Mouse (Mus musculus) heart, postnatal 0 days (tissue): ENCODE results near the gene Ubap1l. TPM values are rescaled to one million over a fixed set of nuclear protein-coding genes. Genes with fewer than 3 reads are reported as not detected.

ENCODE experiments used
- ATAC-seq: fragments of 200-750 bp; cut with Nextera tagmentation; 2 replicates; pipeline ENCODE4 v1.8.0; 2017; ENCODE audit warnings: low read depth, moderate number of reproducible peaks, moderate library complexity; ENCODE audit not compliant: insufficient read depth
- DNase-seq: peaks from one replicate; pipeline ENCODE4 v3.0.0-alpha.2; 2016; ENCODE audit warnings: low spot score
- H3K27ac ChIP-seq: fragments of 300-500 bp; sonication (generic); 2 replicates; pipeline ENCODE4 v1.5.1; 2014; ENCODE audit warnings: low read depth, mild to moderate bottlenecking
- H3K27me3 ChIP-seq: fragments of 300-500 bp; sonication (generic); 2 replicates; pipeline ENCODE4 v1.6.1; 2014; ENCODE audit warnings: low read length, mixed read lengths; ENCODE audit not compliant: control insufficient read depth, insufficient read depth
- H3K36me3 ChIP-seq: fragments of 300-500 bp; sonication (generic); replicated peaks from 2 replicates; pipeline ENCODE4 v1.6.1; 2014; ENCODE audit warnings: low read length, mixed read lengths; ENCODE audit not compliant: control insufficient read depth, insufficient read depth
- H3K4me1 ChIP-seq: fragments of 300-500 bp; sonication (generic); 2 replicates; pipeline ENCODE4 v1.6.1; 2014; ENCODE audit warnings: antibody characterized with exemption; ENCODE audit not compliant: control insufficient read depth, insufficient read depth
- H3K4me2 ChIP-seq: fragments of 300-500 bp; sonication (generic); 2 replicates; pipeline ENCODE4 v1.6.1; 2014; ENCODE audit warnings: low read depth, mild to moderate bottlenecking, low read length, moderate library complexity
- H3K4me3 ChIP-seq: fragments of 300-500 bp; sonication (generic); 2 replicates; pipeline ENCODE4 v1.5.1; 2014; ENCODE audit warnings: low read depth, low read length
- H3K9ac ChIP-seq: fragments of 300-500 bp; sonication (generic); replicated peaks from 2 replicates; pipeline ENCODE4 v1.6.1; 2014; ENCODE audit warnings: low read depth, low read length, mixed read lengths
- H3K9me3 ChIP-seq: fragments of 300-500 bp; sonication (generic); replicated peaks from 2 replicates; pipeline ENCODE4 v1.6.1; 2016; ENCODE audit warnings: low read length; ENCODE audit not compliant: control insufficient read depth
- CTCF ChIP-seq: IDR thresholded peaks from 2 replicates; pipeline ENCODE4 v1.5.1; 2016; ENCODE audit warnings: antibody characterized with exemption, control low read depth, low read depth
- EP300 ChIP-seq: IDR thresholded peaks from 2 replicates; pipeline ENCODE4 v1.6.1; 2016; ENCODE audit warnings: antibody characterized with exemption, low read depth
- WGBS: fragments of 180-500 bp; shearing (Covaris S2); extraction: QIAGEN DNeasy Blood & Tissue Kit; methylation state at CpG from one replicate; pipeline ENCODE4 v1.1.7; 2014; 5-methylcytosine and 5-hydroxymethylcytosine counted together
- polyA plus RNA-seq: library from polyadenylated mRNA; unstranded; fragments of >200 nt; fragmentation: Nextera tagmentation; extraction: Ambion mirVana; gene quantifications from 2 replicates; pipeline ENCODE4 v1.2.1, GENCODE M21; 2015
- total RNA-seq: library from RNA; depleted of rRNA; stranded (reverse); fragments of >200 nt; gene quantifications from 2 replicates; pipeline ENCODE4 v1.2.3, GENCODE M21; 2014; ENCODE audit warnings: low replicate concordance

The Ubap1l gene
- total and polyA plus RNA-seq, 2 experiments from 2014 or later, result 0.11 TPM; not detected in 1

GRCm38 (mm10) chr9:65384276-65384675 is 23.4 kb downstream of the Ubap1l start:
- Histone ChIP-seq H3K27ac (no peak overlapping the region), H3K4me1 (peaks cover 15% of the 10 kb centered on the region), H3K9me3 (no peaks in the 10 kb centered on the region), H3K9ac (no peak overlapping the region), H3K4me3 (no peak overlapping the region), H3K36me3 (no peaks in the 10 kb centered on the region), H3K27me3 (no peaks in the 10 kb centered on the region), H3K4me2 (no peak overlapping the region)
- ATAC-seq, result no peak
- WGBS, result 34% methylated on average over 3 of the region's 3 CpGs
- no peak for TF ChIP-seq EP300
- no peak for TF ChIP-seq CTCF
- no peak for DNase-seq

- Histone ChIP-seq H3K4me2 (no peak overlapping the region), H3K4me1 (peaks cover 13% of the 10 kb centered on the region; the same call in 1 of the 2 replicates), H3K27ac (no peak overlapping the region; the same call in 1 of the 2 replicates), H3K9ac (no peak overlapping the region), H3K4me3 (no peak overlapping the region), H3K27me3 (peaks cover 16% of the 10 kb centered on the region), H3K36me3 (no peaks in the 10 kb centered on the region), H3K9me3 (no peaks in the 10 kb centered on the region)
- no peak for TF ChIP-seq EP300
- no peak for TF ChIP-seq CTCF
- no peak for DNase-seq
- no peak for ATAC-seq
- 45% methylated on average over 8 of the region's 8 CpGs for WGBS
These were observed 25.7 kb downstream of the Ubap1l start for GRCm38 (mm10) chr9:65386373-65387140.

- no peak for TF ChIP-seq CTCF
- TF ChIP-seq EP300, result no peak
- 16% methylated on average over 93 of the region's 96 CpGs for WGBS
- peak overlapping the region; percentile 75 for H3K4me2 ChIP-seq
- H3K27ac ChIP-seq, result no peak overlapping the region
- peak overlapping the region; percentile 48 for H3K4me3 ChIP-seq
- ATAC-seq (peak; percentile 64), DNase-seq (no peak)
- H3K9ac ChIP-seq, result peak overlapping the region; percentile 42
- no peaks in the 10 kb centered on the region for H3K36me3 ChIP-seq
- peaks cover 7% of the 10 kb centered on the region; the same call in 1 of the 2 replicates for H3K4me1 ChIP-seq
- no peaks in the 10 kb centered on the region for H3K9me3 ChIP-seq
- H3K27me3 ChIP-seq, result peaks cover 18% of the 10 kb centered on the region
These were observed 30.1 kb downstream of the Ubap1l start for GRCm38 (mm10) chr9:65390752-65391612.

GRCm38 (mm10) chr9:65391613-65391964 is 30.7 kb downstream of the Ubap1l start, which contains the start of gene Kbtbd13:
Gene Kbtbd13, minus strand, starts transcription at chr9:65391652.
- Histone ChIP-seq H3K36me3 (no peaks in the 10 kb centered on the region), H3K9ac (peak within 1 kb of the TSS; percentile 42), H3K27ac (no peak within 1 kb of the TSS), H3K4me3 (peak within 1 kb of the TSS; percentile 48), H3K4me2 (peak within 1 kb of the TSS; percentile 75), H3K9me3 (no peaks in the 10 kb centered on the region), H3K4me1 (peaks cover 7% of the 10 kb centered on the region; the same call in 1 of the 2 replicates), H3K27me3 (peaks cover 18% of the 10 kb centered on the region)
- no peak; the same call in 1 of the 2 replicates for ATAC-seq
- TF ChIP-seq EP300 (no peak), CTCF (no peak)
- DNase-seq, result no peak
- 24% methylated on average over 8 of the region's 8 CpGs for WGBS

GRCm38 (mm10) chr9:65392638-65393364 is 32.0 kb downstream of the Ubap1l start:
- WGBS, result 23% methylated on average over 6 of the region's 6 CpGs
- DNase-seq, result peak; percentile 62
- Histone ChIP-seq H3K9me3 (no peaks in the 10 kb centered on the region), H3K27me3 (peaks cover 18% of the 10 kb centered on the region), H3K4me1 (peaks cover 7% of the 10 kb centered on the region; the same call in 1 of the 2 replicates), H3K36me3 (no peaks in the 10 kb centered on the region), H3K4me3 (no peak overlapping the region), H3K4me2 (no peak overlapping the region), H3K27ac (peak overlapping the region; percentile 5; the same call in 1 of the 2 replicates), H3K9ac (no peak overlapping the region)
- TF ChIP-seq CTCF, result peak; percentile 85
- no peak for TF ChIP-seq EP300
- no peak for ATAC-seq
